Mouse (Mus musculus) G1E (cell line): ENCODE measurements around the gene Pop4. TPM values are rescaled to one million over a fixed set of nuclear protein-coding genes. Genes with fewer than 3 reads are reported as not detected.

Source experiments
- ATAC-seq: 2 replicates; pipeline ENCODE4 v1.8.0; 2016; ENCODE audit warnings: mild to moderate bottlenecking; ENCODE audit not compliant: insufficient number of reproducible peaks, poor library complexity, low FRiP score, severe bottlenecking; ENCODE audit errors: extremely low read depth
- DNase-seq: peaks from one replicate; pipeline ENCODE4 v3.0.0; 2012; ENCODE audit warnings: low spot score
- H3K27me3 ChIP-seq: 2 replicates; pipeline ENCODE4 v1.6.1; 2012; ENCODE audit warnings: mild to moderate bottlenecking, low read length, inconsistent platforms; ENCODE audit not compliant: insufficient read depth
- H3K36me3 ChIP-seq: replicated peaks from 2 replicates; pipeline ENCODE3; 2012; ENCODE audit warnings: mild to moderate bottlenecking, inconsistent platforms
- H3K4me1 ChIP-seq: 2 replicates; pipeline ENCODE4 v1.6.1; 2012; ENCODE audit warnings: low read depth, low read length, inconsistent platforms, mixed read lengths; ENCODE audit not compliant: insufficient read depth
- H3K4me3 ChIP-seq: 2 replicates; pipeline ENCODE4 v1.5.1; 2012; ENCODE audit warnings: low read depth, mild to moderate bottlenecking, inconsistent platforms, low read length, moderate library complexity, mixed read lengths
- H3K9me3 ChIP-seq: replicated peaks from 2 replicates; pipeline ENCODE4 v1.6.1; 2012; ENCODE audit warnings: inconsistent platforms
- CTCF ChIP-seq: IDR thresholded peaks from 2 replicates; pipeline ENCODE4 v1.5.1; 2012; ENCODE audit warnings: low read depth, low read length, inconsistent platforms, mixed read lengths
- GATA1 ChIP-seq: IDR thresholded peaks from 2 replicates; pipeline ENCODE4 v1.6.1; 2012; ENCODE audit warnings: borderline replicate concordance, low read length, inconsistent platforms, mixed read lengths
- GATA2 ChIP-seq: IDR thresholded peaks from 2 replicates; pipeline ENCODE4 v1.6.1; 2012; ENCODE audit warnings: low read depth, low read length, inconsistent platforms, borderline replicate concordance
- POLR2AphosphoS5 ChIP-seq: IDR thresholded peaks from 2 replicates; pipeline ENCODE4 v1.6.1; 2012; ENCODE audit warnings: low read depth, low read length, inconsistent platforms; ENCODE audit not compliant: insufficient replicate concordance
- TAL1 ChIP-seq: conservative IDR thresholded peaks from 2 replicates; pipeline ENCODE4 v1.6.1; 2012; ENCODE audit warnings: low read depth, low read length, inconsistent platforms, mixed read lengths
- polyA plus RNA-seq: library from polyadenylated mRNA; stranded (reverse); fragments of >175 nt; gene quantifications from 2 replicates; pipeline ENCODE4 v1.2.3, GENCODE M21; 2012
- total RNA-seq, 2 experiments: library from RNA; stranded (forward) in 1 of 2; stranded (reverse) in 1 of 2; fragments of 200-1000 nt in 1 of 2; fragments of >200 nt in 1 of 2; fragmentation: Nextera tagmentation in 1 of 2; gene quantifications; 2 replicates each; pipeline ENCODE4 v1.2.3; 2014 to 2017

The Pop4 gene
- total and polyA plus RNA-seq, 3 experiments = 11.8 to 54.4 (median 31.8) TPM

GRCm38 (mm10) chr7:38267006-38267680 lies 4.1 kb downstream of the Pop4 start:
- DNase-seq = no peak
- Histone ChIP-seq H3K36me3 (peaks cover 66% of the 10 kb centered on the region), H3K9me3 (no peaks in the 10 kb centered on the region), H3K4me1 (peaks cover 4% of the 10 kb centered on the region; the same call in 1 of the 2 replicates), H3K4me3 (no peak overlapping the region), H3K27me3 (no peaks in the 10 kb centered on the region)
- ATAC-seq = 0 out of 2 replicates have a peak, but pooled peaks have one; percentile 40
- TF ChIP-seq TAL1 (no peak), GATA2 (no peak), CTCF (peak; percentile 40; the same call in 1 of the 2 replicates), GATA1 (no peak), POLR2AphosphoS5 (no peak)

GRCm38 (mm10) chr7:38262406-38262805 lies 8.8 kb downstream of the Pop4 start:
- H3K27me3 ChIP-seq = no peaks in the 10 kb centered on the region
- TF ChIP-seq POLR2AphosphoS5 (no peak), GATA1 (no peak), TAL1 (no peak)
- no peaks in the 10 kb centered on the region for H3K9me3 ChIP-seq
- no peak overlapping the region for H3K4me3 ChIP-seq
- H3K4me1 ChIP-seq = no peaks in the 10 kb centered on the region
- H3K36me3 ChIP-seq = peaks cover 62% of the 10 kb centered on the region
- no peak for DNase-seq
- ATAC-seq = no peak

DNA sequence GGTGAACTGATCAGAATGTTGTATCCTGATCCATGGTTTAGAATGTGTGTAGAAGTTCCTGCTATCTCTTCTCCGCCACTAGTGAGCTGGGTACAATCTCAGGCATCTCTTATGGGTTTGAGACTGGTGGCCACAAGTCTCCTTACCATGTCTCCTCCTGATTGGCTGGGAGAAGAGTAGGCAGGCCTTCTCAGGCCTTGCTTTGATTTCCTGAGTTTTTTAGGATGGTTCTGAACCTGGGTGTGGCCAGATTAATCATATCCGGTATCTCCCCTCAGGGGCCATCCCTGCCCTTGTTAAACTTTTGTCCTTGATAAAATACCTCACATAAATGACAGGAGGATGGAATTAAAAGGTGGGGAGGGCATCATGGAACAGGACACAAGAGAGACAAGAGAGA lies 11.6 kb downstream of the Pop4 start:
- ATAC-seq (no peak), DNase-seq (no peak)
- TF ChIP-seq GATA1 (no peak), TAL1 (no peak), CTCF (no peak), POLR2AphosphoS5 (no peak), GATA2 (no peak)
- no peaks in the 10 kb centered on the region for H3K27me3 ChIP-seq
- H3K9me3 ChIP-seq = no peaks in the 10 kb centered on the region
- H3K4me1 ChIP-seq = no peaks in the 10 kb centered on the region
- H3K36me3 ChIP-seq = peaks cover 35% of the 10 kb centered on the region
- H3K4me3 ChIP-seq = no peak overlapping the region

- TF ChIP-seq TAL1 = no peak
- no peak for TF ChIP-seq POLR2AphosphoS5
- TF ChIP-seq CTCF = no peak
- TF ChIP-seq GATA1 = no peak
- TF ChIP-seq GATA2 = no peak
Measured at GRCm38 (mm10) chr7:38253441-38253840, 17.8 kb downstream of the Pop4 start.

DNA sequence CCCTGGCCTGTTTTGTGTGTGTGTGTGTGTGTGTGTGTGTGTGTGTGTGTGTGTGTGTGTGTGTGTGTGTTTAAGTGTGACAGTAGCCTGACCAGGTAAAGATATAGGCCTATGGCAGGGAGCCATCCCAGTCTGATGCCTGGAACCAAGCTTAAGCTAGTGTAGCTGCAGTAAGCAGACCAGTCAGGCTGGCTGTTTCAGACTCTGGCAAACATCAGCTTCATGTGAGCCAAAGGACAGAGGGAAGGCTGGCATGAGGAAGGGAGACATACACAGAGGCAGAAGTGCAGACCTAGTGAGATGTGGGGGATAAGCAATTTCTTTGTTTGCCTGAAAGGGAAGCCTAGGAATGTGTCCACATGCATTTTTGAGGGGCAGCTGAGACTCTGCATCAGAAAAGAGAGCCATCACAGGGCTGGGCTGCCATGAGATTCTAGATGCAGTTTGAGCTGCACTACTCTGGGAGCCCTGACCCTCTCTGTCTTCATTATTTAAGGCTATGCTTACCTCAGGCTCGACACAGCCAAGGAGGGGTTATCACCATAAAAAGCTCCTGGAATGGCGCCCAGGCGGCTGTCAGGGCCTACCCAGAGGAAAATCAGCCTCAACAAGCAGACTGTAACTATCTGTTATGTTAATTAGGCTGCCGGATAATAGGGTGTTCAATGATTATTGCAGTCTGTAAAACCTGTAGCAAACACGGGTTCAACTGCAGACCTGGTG lies 19.6 kb downstream of the Pop4 start:
- TF ChIP-seq CTCF (no peak), POLR2AphosphoS5 (no peak), GATA1 (no peak), TAL1 (no peak)
- ATAC-seq = no peak
- no peaks in the 10 kb centered on the region for H3K36me3 ChIP-seq
- no peaks in the 10 kb centered on the region for H3K4me1 ChIP-seq
- no peak overlapping the region for H3K4me3 ChIP-seq
- no peak for DNase-seq
- H3K9me3 ChIP-seq = no peaks in the 10 kb centered on the region
- no peaks in the 10 kb centered on the region for H3K27me3 ChIP-seq

More at GRCm38 (mm10) chr7:38253441-38253840, 17.8 kb downstream of the Pop4 start:
- no peaks in the 10 kb centered on the region for H3K27me3 ChIP-seq
- no peaks in the 10 kb centered on the region for H3K4me1 ChIP-seq
- no peak for ATAC-seq
- no peaks in the 10 kb centered on the region for H3K36me3 ChIP-seq
- no peaks in the 10 kb centered on the region for H3K9me3 ChIP-seq
- no peak for DNase-seq
- no peak overlapping the region for H3K4me3 ChIP-seq

DNA sequence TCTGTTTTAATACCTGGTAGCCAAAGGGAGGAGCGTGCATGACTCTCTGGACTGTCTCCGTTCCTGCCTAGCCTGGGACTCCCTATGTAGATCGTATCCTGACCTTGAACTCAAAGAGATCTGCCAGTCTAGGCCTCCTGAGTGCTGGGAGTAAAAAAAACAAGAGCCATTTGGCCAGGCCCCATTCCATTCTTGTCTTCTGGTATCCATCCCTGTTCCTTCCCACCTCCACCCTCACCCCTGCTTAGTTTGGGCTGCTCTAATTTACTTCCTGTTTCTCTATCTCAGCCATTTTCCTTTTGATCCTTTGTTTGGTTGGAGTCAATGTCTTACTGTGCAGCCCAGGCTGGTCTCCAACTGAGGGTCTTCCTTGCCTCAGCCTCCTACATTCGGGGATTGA lies 28.8 kb downstream of the Pop4 start:
- Histone ChIP-seq H3K36me3 (no peaks in the 10 kb centered on the region), H3K4me1 (no peaks in the 10 kb centered on the region), H3K27me3 (no peaks in the 10 kb centered on the region), H3K9me3 (no peaks in the 10 kb centered on the region), H3K4me3 (no peak overlapping the region)
- TF ChIP-seq CTCF = no peak
- TF ChIP-seq GATA2 = no peak
- no peak for TF ChIP-seq POLR2AphosphoS5
- no peak for TF ChIP-seq GATA1
- no peak for TF ChIP-seq TAL1
- ATAC-seq (no peak), DNase-seq (no peak)
